Mouse (Mus musculus) small intestine, adult 2 months (tissue): ENCODE measurements at regions not wholly inside any gene's neighbourhood (a gene's known extent, or its start where the extent isn't known, plus 50 kb on each side); places are given as distances from the start of the nearest gene placed in this dataset.

ENCODE experiments used
- CTCF ChIP-seq: fragments of 200-500 bp; IDR thresholded peaks from 2 replicates; pipeline ENCODE4 v1.5.1; 2012; ENCODE audit warnings: low read depth, mild to moderate bottlenecking, control low read depth, inconsistent platforms, low read length, moderate library complexity, mixed read lengths; ENCODE audit not compliant: insufficient replicate concordance, insufficient read length; ENCODE audit errors: extremely low read depth
- POLR2A ChIP-seq: fragments of 200-500 bp; IDR thresholded peaks from 2 replicates; pipeline ENCODE4 v1.6.1; 2012; ENCODE audit warnings: low read depth, mild to moderate bottlenecking, control low read depth, inconsistent platforms, low read length, moderate library complexity

- TF ChIP-seq CTCF (no peak), POLR2A (no peak)
Measured at GRCm38 (mm10) chr5:91841066-91841465, 121.8 kb downstream of the Rchy1 start.
